Mouse (Mus musculus): ENCODE results near the gene Cyp2w1. TPM values are rescaled to one million over a fixed set of nuclear protein-coding genes. Genes with fewer than 3 reads are reported as not detected.

The Cyp2w1 gene
- polyA plus RNA-seq, 1 experiment from 2014 or later = not detected

GRCm38 (mm10) chr5:139337826-139338370 lies 14.5 kb upstream of the Cyp2w1 start:
- DNase-seq (ENCODE audit: low spot score) (no peak), ATAC-seq (replicated peaks; ENCODE audit: low FRiP score) (no peak)
- Histone ChIP-seq H3K36me3 (ENCODE audit: control insufficient read depth, insufficient read depth, low read length) (peaks cover 40% of the 10 kb centered on the region), H3K9me3 (ENCODE audit: control insufficient read depth, low read length) (no peaks in the 10 kb centered on the region), H3K9ac (ENCODE audit: low read depth, low read length) (no peak overlapping the region), H3K4me3 (ENCODE audit: low read depth, low read length) (no peak overlapping the region), H3K4me1 (replicated peaks; ENCODE audit: control insufficient read depth, insufficient read depth, low read length) (peaks cover under 1% of the 10 kb centered on the region), H3K27ac (ENCODE audit: low read depth, low read length) (no peak overlapping the region), H3K4me2 (no peak overlapping the region), H3K27me3 (replicated peaks; ENCODE audit: control insufficient read depth, insufficient read depth, low read length) (no peaks in the 10 kb centered on the region)
- WGBS = 81% methylated on average over 13 of the region's 13 CpGs

GRCm38 (mm10) chr5:139338403-139338802 lies 14.0 kb upstream of the Cyp2w1 start:
- DNase-seq (ENCODE audit: low spot score) (no peak), ATAC-seq (replicated peaks; ENCODE audit: low FRiP score) (no peak)
- H3K4me2 ChIP-seq = no peak overlapping the region
- H3K4me3 ChIP-seq (ENCODE audit: low read depth, low read length) = no peak overlapping the region
- H3K9ac ChIP-seq (ENCODE audit: low read depth, low read length) = no peak overlapping the region
- H3K27ac ChIP-seq (ENCODE audit: low read depth, low read length) = no peak overlapping the region
- H3K27me3 ChIP-seq (replicated peaks; ENCODE audit: control insufficient read depth, insufficient read depth, low read length) = no peaks in the 10 kb centered on the region
- no peaks in the 10 kb centered on the region for H3K4me1 ChIP-seq (replicated peaks; ENCODE audit: control insufficient read depth, insufficient read depth, low read length)
- 72% methylated on average over 3 of the region's 3 CpGs for WGBS
- peaks cover 40% of the 10 kb centered on the region for H3K36me3 ChIP-seq (ENCODE audit: control insufficient read depth, insufficient read depth, low read length)
- no peaks in the 10 kb centered on the region for H3K9me3 ChIP-seq (ENCODE audit: control insufficient read depth, low read length)

- Histone ChIP-seq H3K9ac (ENCODE audit: low read depth, low read length) (no peak overlapping the region), H3K4me3 (ENCODE audit: low read depth, low read length) (no peak overlapping the region), H3K9me3 (ENCODE audit: control insufficient read depth, low read length) (no peaks in the 10 kb centered on the region), H3K27me3 (replicated peaks; ENCODE audit: control insufficient read depth, insufficient read depth, low read length) (no peaks in the 10 kb centered on the region), H3K27ac (ENCODE audit: low read depth, low read length) (no peak overlapping the region), H3K36me3 (ENCODE audit: control insufficient read depth, insufficient read depth, low read length) (peaks cover 40% of the 10 kb centered on the region), H3K4me1 (replicated peaks; ENCODE audit: control insufficient read depth, insufficient read depth, low read length) (peaks cover 5% of the 10 kb centered on the region), H3K4me2 (no peak overlapping the region)
- no peak for DNase-seq (ENCODE audit: low spot score)
- WGBS = 81% methylated on average over 11 of the region's 11 CpGs
- no peak for ATAC-seq (replicated peaks; ENCODE audit: low FRiP score)
These were observed 13.5 kb upstream of the Cyp2w1 start for GRCm38 (mm10) chr5:139338891-139339290.

- peak; percentile 78 for ATAC-seq (replicated peaks; ENCODE audit: low FRiP score)
These were observed 8.3 kb upstream of the Cyp2w1 start for GRCm38 (mm10) chr5:139344021-139344686.

GRCm38 (mm10) chr5:139344687-139345363 lies 7.6 kb upstream of the Cyp2w1 start:
- ATAC-seq (replicated peaks; ENCODE audit: low FRiP score) = peak; percentile 90
- WGBS = under 1% methylated on average over 33 of the region's 33 CpGs

More at GRCm38 (mm10) chr5:139344021-139344686, 8.3 kb upstream of the Cyp2w1 start:
- Histone ChIP-seq H3K27ac (ENCODE audit: low read depth, low read length) (peak overlapping the region; percentile 40), H3K4me2 (peak overlapping the region; percentile 96), H3K9me3 (ENCODE audit: control insufficient read depth, low read length) (no peaks in the 10 kb centered on the region), H3K36me3 (ENCODE audit: control insufficient read depth, insufficient read depth, low read length) (peaks cover 20% of the 10 kb centered on the region), H3K4me1 (replicated peaks; ENCODE audit: control insufficient read depth, insufficient read depth, low read length) (peaks cover 11% of the 10 kb centered on the region), H3K9ac (ENCODE audit: low read depth, low read length) (peak overlapping the region; percentile 78), H3K27me3 (replicated peaks; ENCODE audit: control insufficient read depth, insufficient read depth, low read length) (no peaks in the 10 kb centered on the region), H3K4me3 (ENCODE audit: low read depth, low read length) (peak overlapping the region; percentile 82)
- 7% methylated on average over 12 of the region's 12 CpGs for WGBS
- DNase-seq (ENCODE audit: low spot score) = peak; percentile 81

GRCm38 (mm10) chr5:139345364-139345714 lies 7.1 kb upstream of the Cyp2w1 start:
- WGBS = 11% methylated on average over 5 of the region's 5 CpGs
- Histone ChIP-seq H3K27me3 (replicated peaks; ENCODE audit: control insufficient read depth, insufficient read depth, low read length) (no peaks in the 10 kb centered on the region), H3K9ac (ENCODE audit: low read depth, low read length) (peak overlapping the region; percentile 39; the same call in 1 of the 2 replicates), H3K4me3 (ENCODE audit: low read depth, low read length) (peak overlapping the region; percentile 82), H3K4me2 (peak overlapping the region; percentile 66), H3K9me3 (ENCODE audit: control insufficient read depth, low read length) (no peaks in the 10 kb centered on the region), H3K36me3 (ENCODE audit: control insufficient read depth, insufficient read depth, low read length) (peaks cover 10% of the 10 kb centered on the region), H3K27ac (ENCODE audit: low read depth, low read length) (peak overlapping the region; percentile 39), H3K4me1 (replicated peaks; ENCODE audit: control insufficient read depth, insufficient read depth, low read length) (peaks cover 15% of the 10 kb centered on the region)
- peak; percentile 15 for ATAC-seq (replicated peaks; ENCODE audit: low FRiP score)
- no peak for DNase-seq (ENCODE audit: low spot score)

More at GRCm38 (mm10) chr5:139344687-139345363, 7.6 kb upstream of the Cyp2w1 start:
- H3K4me1 ChIP-seq (replicated peaks; ENCODE audit: control insufficient read depth, insufficient read depth, low read length) = peaks cover 15% of the 10 kb centered on the region
- no peaks in the 10 kb centered on the region for H3K27me3 ChIP-seq (replicated peaks; ENCODE audit: control insufficient read depth, insufficient read depth, low read length)
- H3K4me2 ChIP-seq = peak overlapping the region; percentile 96
- H3K9ac ChIP-seq (ENCODE audit: low read depth, low read length) = peak overlapping the region; percentile 78
- peak overlapping the region; percentile 40; the same call in 1 of the 2 replicates for H3K27ac ChIP-seq (ENCODE audit: low read depth, low read length)
- peak; percentile 99 for DNase-seq (ENCODE audit: low spot score)
- peak overlapping the region; percentile 82 for H3K4me3 ChIP-seq (ENCODE audit: low read depth, low read length)
- H3K9me3 ChIP-seq (ENCODE audit: control insufficient read depth, low read length) = no peaks in the 10 kb centered on the region
- peaks cover 13% of the 10 kb centered on the region for H3K36me3 ChIP-seq (ENCODE audit: control insufficient read depth, insufficient read depth, low read length)

- no peak overlapping the region for H3K9ac ChIP-seq (ENCODE audit: low read depth, low read length)
- ATAC-seq (replicated peaks; ENCODE audit: low FRiP score) (no peak), DNase-seq (ENCODE audit: low spot score) (no peak)
- peaks cover 4% of the 10 kb centered on the region for H3K36me3 ChIP-seq (ENCODE audit: control insufficient read depth, insufficient read depth, low read length)
- WGBS = 56% methylated on average over 1 of the region's 1 CpGs
- H3K27me3 ChIP-seq (replicated peaks; ENCODE audit: control insufficient read depth, insufficient read depth, low read length) = no peaks in the 10 kb centered on the region; the same call in 1 of the 2 replicates
- no peak overlapping the region for H3K27ac ChIP-seq (ENCODE audit: low read depth, low read length)
- peaks cover 18% of the 10 kb centered on the region for H3K4me1 ChIP-seq (replicated peaks; ENCODE audit: control insufficient read depth, insufficient read depth, low read length)
- H3K4me3 ChIP-seq (ENCODE audit: low read depth, low read length) = no peak overlapping the region
- H3K9me3 ChIP-seq (ENCODE audit: control insufficient read depth, low read length) = no peaks in the 10 kb centered on the region
- H3K4me2 ChIP-seq = no peak overlapping the region
These were observed 5.2 kb upstream of the Cyp2w1 start for GRCm38 (mm10) chr5:139347225-139347624.

GRCm38 (mm10) chr5:139349713-139350112 lies 2.7 kb upstream of the Cyp2w1 start:
- Histone ChIP-seq H3K4me2 (peak overlapping the region; percentile 34), H3K9ac (ENCODE audit: low read depth, low read length) (no peak overlapping the region), H3K27ac (ENCODE audit: low read depth, low read length) (no peak overlapping the region), H3K27me3 (replicated peaks; ENCODE audit: control insufficient read depth, insufficient read depth, low read length) (no peaks in the 10 kb centered on the region; the same call in 1 of the 2 replicates), H3K9me3 (ENCODE audit: control insufficient read depth, low read length) (no peaks in the 10 kb centered on the region), H3K4me1 (replicated peaks; ENCODE audit: control insufficient read depth, insufficient read depth, low read length) (peaks cover 18% of the 10 kb centered on the region), H3K36me3 (ENCODE audit: control insufficient read depth, insufficient read depth, low read length) (no peaks in the 10 kb centered on the region), H3K4me3 (ENCODE audit: low read depth, low read length) (no peak overlapping the region)
- 61% methylated on average over 6 of the region's 6 CpGs for WGBS
- DNase-seq (ENCODE audit: low spot score) = no peak
- ATAC-seq (replicated peaks; ENCODE audit: low FRiP score) = peak; percentile 42
